Mouse (Mus musculus) c-Kit-positive CD71-positive TER-119-positive erythroid progenitor cells, embryonic 14.5 days (primary cell): ENCODE measurements around the gene Smoc1.

Experiments used
- DNase-seq: peaks from one replicate; pipeline ENCODE4 v3.0.0-alpha.2; 2013; ENCODE audit warnings: low spot score

The Smoc1 gene

GRCm38 (mm10) chr12:81227767-81228460 is 201.3 kb downstream of the Smoc1 start:
- DNase-seq = no peak

- no peak for DNase-seq
Measured at GRCm38 (mm10) chr12:81233746-81234380, 207.3 kb downstream of the Smoc1 start.

GRCm38 (mm10) chr12:81235456-81236330 is 209.1 kb downstream of the Smoc1 start:
- DNase-seq = no peak
